Mouse (Mus musculus): ENCODE measurements around the gene Tnks2. TPM values are rescaled to one million over a fixed set of nuclear protein-coding genes. Genes with fewer than 3 reads are reported as not detected.
A peak's percentile ranks its signal among the peaks of the same experiment; 100 is the strongest.

Gene Tnks2
- 7.5 and 10.7 TPM in 2 replicates for polyA plus RNA-seq (2012; rRNA removed)

DNA sequence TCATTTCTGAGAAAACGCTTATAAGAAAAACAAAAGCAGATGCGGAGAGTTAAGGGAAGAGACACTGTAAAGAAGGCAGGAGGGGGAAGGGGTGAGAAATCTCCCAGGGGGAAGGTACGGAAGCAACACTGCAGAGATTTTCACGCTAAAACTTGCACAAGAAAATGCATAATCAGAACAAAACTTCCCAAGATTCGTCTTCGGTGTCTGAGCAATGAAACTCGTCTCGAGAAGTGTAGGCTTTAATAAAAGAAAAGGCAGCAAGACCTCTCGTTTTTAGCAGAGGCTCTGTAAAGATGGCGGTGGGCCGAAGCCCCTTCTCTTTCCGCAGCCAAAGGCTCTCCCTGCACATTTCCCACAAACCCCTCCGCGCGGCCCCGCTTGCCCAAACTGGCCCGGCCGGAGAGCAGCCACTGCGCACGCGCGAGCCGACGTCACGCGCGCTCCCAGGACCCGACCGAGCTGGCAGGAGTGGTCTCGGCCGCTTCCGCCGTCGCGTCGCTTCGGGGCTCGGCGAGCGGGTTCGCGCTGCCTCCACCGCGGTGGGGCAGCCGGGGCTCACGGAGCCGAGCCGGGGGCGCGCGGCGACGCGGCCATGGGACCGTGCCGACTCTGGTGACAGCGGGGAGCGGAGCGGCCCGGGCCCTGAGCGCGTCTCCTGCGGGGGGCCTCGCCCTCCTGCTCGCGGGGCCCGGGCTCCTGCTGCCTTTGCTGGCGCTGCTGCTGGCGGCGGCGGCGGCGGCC is at the start of gene Tnks2:
Tnks2 (plus strand) TSS at position 445 of the 744 bp plus-strand sequence.
- TF ChIP-seq POLR2A (IDR thresholded peaks at IDR 0.05; ENCODE audit: control insufficient read depth, low read depth, low read length) (peak; percentile 96), CTCF (IDR thresholded peaks at IDR 0.05; ENCODE audit: control insufficient read depth, insufficient read depth, insufficient replicate concordance, low read depth, low read length) (no peak)
- Histone ChIP-seq H3K27ac (ENCODE audit: control insufficient read depth, insufficient read depth, low read depth, low read length) (peak within 1 kb of the TSS; percentile 86), H3K36me3 (ENCODE audit: control insufficient read depth, insufficient read depth, low read length) (no peaks in the 10 kb centered on the region), H3K27me3 (ENCODE audit: control insufficient read depth, insufficient read depth, low read length) (no peaks in the 10 kb centered on the region), H3K4me3 (ENCODE audit: control insufficient read depth, low read depth, low read length) (peak within 1 kb of the TSS; percentile 97), H3K4me1 (ENCODE audit: control insufficient read depth, insufficient read depth, low read length) (peaks cover 8% of the 10 kb centered on the region)

DNA sequence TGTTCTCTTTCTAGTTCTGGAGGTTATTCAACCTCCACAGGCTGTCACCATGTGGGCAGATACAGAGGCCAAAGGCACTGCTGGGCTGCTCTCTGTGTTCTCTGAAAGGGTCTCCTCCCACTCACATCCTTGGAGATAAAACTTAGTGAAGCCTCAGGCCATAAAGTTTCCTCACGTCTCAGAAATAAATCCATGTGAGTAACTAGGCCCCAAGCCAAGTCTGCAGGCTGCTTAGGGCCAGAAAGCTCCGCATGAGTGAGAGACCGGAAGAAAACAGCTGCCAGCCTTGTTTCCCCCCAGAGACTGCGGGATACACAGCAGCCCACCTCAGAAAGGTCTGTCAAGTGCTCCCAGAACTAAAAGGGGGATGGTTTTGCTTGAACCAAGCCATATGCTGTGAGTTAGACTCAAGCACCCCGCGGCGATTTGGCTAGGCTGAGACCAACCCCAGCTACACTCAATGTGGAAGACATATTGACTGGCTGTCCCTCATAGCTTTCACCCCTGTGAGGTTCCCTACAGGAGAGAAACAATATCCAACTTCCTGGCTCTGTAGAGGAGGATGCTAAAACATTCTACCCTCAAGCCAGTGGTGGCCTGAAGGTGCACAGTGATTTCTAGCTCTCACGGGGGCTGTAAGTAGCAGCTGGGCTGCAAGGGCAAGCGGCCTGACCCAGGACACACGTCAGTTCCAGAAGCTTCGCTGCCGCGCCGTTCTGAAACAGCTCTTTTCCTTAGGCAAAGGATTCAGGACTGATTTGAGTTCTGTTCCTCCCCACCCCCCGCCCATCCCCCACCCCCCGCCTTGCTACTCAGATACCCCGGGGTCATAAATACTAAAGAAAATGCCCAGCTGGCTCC is 43.9 kb upstream of the Tnks2 start:
- Histone ChIP-seq H3K27me3 (ENCODE audit: control insufficient read depth, insufficient read depth, low read length) (no peaks in the 10 kb centered on the region), H3K36me3 (ENCODE audit: control insufficient read depth, insufficient read depth, low read length) (no peaks in the 10 kb centered on the region), H3K4me3 (ENCODE audit: control insufficient read depth, low read depth, low read length) (no peak overlapping the region; the same call in none of the 2 replicates), H3K27ac (ENCODE audit: control insufficient read depth, insufficient read depth, low read depth, low read length) (peak overlapping the region; percentile 79), H3K4me1 (ENCODE audit: control insufficient read depth, insufficient read depth, low read length) (peaks cover 6% of the 10 kb centered on the region)
- TF ChIP-seq POLR2A (IDR thresholded peaks at IDR 0.05; ENCODE audit: control insufficient read depth, low read depth, low read length) (no peak), CTCF (IDR thresholded peaks at IDR 0.05; ENCODE audit: control insufficient read depth, insufficient read depth, insufficient replicate concordance, low read depth, low read length) (no peak)

DNA sequence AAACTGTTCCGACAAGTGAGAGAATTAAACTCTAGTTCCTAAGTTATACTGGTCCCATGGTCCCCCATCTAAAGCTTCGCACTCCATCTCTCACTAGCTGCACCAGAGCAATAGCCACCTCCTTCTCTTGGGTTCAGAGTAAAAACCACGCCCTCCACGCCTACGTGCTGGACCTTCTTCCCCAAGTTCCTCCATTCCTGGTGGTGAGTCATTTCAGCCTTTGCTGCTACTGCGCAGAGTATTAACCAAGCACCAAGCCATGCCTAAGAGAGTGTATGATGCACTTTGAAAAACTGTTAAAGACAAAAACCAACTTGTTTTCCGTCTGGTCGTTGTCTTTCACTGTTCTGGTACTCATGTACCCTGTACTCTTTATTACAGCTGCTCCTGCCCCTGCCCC is 41.4 kb upstream of the Tnks2 start:
- Histone ChIP-seq H3K27ac (ENCODE audit: control insufficient read depth, insufficient read depth, low read depth, low read length) (no peak overlapping the region), H3K36me3 (ENCODE audit: control insufficient read depth, insufficient read depth, low read length) (no peaks in the 10 kb centered on the region), H3K4me3 (ENCODE audit: control insufficient read depth, low read depth, low read length) (no peak overlapping the region), H3K27me3 (ENCODE audit: control insufficient read depth, insufficient read depth, low read length) (no peaks in the 10 kb centered on the region), H3K4me1 (ENCODE audit: control insufficient read depth, insufficient read depth, low read length) (peaks cover 6% of the 10 kb centered on the region)
- TF ChIP-seq POLR2A (IDR thresholded peaks at IDR 0.05; ENCODE audit: control insufficient read depth, low read depth, low read length) (no peak), CTCF (IDR thresholded peaks at IDR 0.05; ENCODE audit: control insufficient read depth, insufficient read depth, insufficient replicate concordance, low read depth, low read length) (no peak)

DNA sequence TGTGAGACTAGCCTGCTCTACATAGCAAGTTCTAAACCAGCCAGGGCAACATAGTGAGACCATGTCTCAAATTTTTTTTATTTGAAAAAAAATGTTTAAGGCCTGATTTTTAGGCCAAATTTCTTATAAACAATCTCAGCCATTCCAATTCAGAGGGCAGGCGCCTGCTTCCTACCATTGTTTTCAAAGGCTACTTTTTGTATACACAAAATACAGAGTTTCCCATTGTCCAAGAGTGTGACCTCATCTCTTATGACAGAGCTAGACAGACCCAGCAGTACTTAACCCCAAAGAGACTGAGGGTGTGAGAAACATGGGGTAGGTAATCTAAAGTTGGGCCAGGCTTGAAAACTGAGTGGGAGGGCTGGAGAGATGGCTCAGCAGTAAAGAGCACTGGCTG is 40.6 kb upstream of the Tnks2 start:
- Histone ChIP-seq H3K36me3 (ENCODE audit: control insufficient read depth, insufficient read depth, low read length) (no peaks in the 10 kb centered on the region), H3K4me1 (ENCODE audit: control insufficient read depth, insufficient read depth, low read length) (peaks cover 6% of the 10 kb centered on the region), H3K4me3 (ENCODE audit: control insufficient read depth, low read depth, low read length) (no peak overlapping the region), H3K27ac (ENCODE audit: control insufficient read depth, insufficient read depth, low read depth, low read length) (no peak overlapping the region), H3K27me3 (ENCODE audit: control insufficient read depth, insufficient read depth, low read length) (no peaks in the 10 kb centered on the region)
- no peak for TF ChIP-seq POLR2A (IDR thresholded peaks at IDR 0.05; ENCODE audit: control insufficient read depth, low read depth, low read length)

DNA sequence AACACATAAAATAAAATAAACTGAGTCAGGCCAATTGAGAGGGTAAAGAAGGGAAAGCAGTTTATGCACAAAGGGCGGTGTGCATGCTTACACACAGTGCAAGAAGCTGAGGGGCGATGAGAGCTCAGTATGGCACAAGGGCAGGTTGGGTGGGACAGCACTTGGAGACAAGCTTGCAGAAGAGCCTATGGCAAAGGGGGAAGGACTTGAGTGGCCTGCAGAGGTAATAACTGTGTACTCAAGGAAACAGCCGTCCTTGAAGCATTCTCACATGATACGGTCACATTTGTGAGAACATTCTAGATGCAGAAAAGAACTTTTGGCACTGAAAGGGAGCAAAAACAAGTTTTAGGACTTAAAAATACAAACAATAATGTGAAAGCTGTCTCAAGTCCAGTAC is 40.0 kb upstream of the Tnks2 start:
- Histone ChIP-seq H3K27me3 (ENCODE audit: control insufficient read depth, insufficient read depth, low read length) (no peaks in the 10 kb centered on the region), H3K36me3 (ENCODE audit: control insufficient read depth, insufficient read depth, low read length) (no peaks in the 10 kb centered on the region), H3K4me3 (ENCODE audit: control insufficient read depth, low read depth, low read length) (no peak overlapping the region), H3K27ac (ENCODE audit: control insufficient read depth, insufficient read depth, low read depth, low read length) (no peak overlapping the region), H3K4me1 (ENCODE audit: control insufficient read depth, insufficient read depth, low read length) (peaks cover 6% of the 10 kb centered on the region)
- TF ChIP-seq POLR2A (IDR thresholded peaks at IDR 0.05; ENCODE audit: control insufficient read depth, low read depth, low read length), result no peak
- TF ChIP-seq CTCF (IDR thresholded peaks at IDR 0.05; ENCODE audit: control insufficient read depth, insufficient read depth, insufficient replicate concordance, low read depth, low read length), result no peak

DNA sequence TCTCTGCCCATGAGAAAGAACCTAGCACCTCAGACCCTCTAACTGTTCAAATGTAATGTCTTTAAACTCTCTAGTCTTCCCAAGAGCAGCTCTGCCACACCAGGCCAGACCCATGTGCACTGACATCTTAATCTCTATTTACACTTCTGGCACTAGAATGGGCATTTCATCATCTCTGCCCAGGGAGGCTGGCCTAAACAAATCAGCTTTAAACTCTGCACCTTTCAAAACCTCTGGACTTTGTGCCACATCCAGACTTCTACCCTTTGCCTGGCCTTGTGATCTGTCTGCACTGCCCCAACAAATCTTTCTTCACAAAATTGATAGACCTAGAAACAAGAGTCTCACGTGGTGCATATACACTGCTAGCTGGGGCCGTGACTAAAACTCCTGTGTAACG is 38.8 kb upstream of the Tnks2 start:
- H3K27ac ChIP-seq (ENCODE audit: control insufficient read depth, insufficient read depth, low read depth, low read length), result no peak overlapping the region
- no peak overlapping the region for H3K4me3 ChIP-seq (ENCODE audit: control insufficient read depth, low read depth, low read length)
- TF ChIP-seq CTCF (IDR thresholded peaks at IDR 0.05; ENCODE audit: control insufficient read depth, insufficient read depth, insufficient replicate concordance, low read depth, low read length) (no peak), POLR2A (IDR thresholded peaks at IDR 0.05; ENCODE audit: control insufficient read depth, low read depth, low read length) (no peak)
- peaks cover 1% of the 10 kb centered on the region for H3K4me1 ChIP-seq (ENCODE audit: control insufficient read depth, insufficient read depth, low read length)
- no peaks in the 10 kb centered on the region for H3K36me3 ChIP-seq (ENCODE audit: control insufficient read depth, insufficient read depth, low read length)
- no peaks in the 10 kb centered on the region for H3K27me3 ChIP-seq (ENCODE audit: control insufficient read depth, insufficient read depth, low read length)

DNA sequence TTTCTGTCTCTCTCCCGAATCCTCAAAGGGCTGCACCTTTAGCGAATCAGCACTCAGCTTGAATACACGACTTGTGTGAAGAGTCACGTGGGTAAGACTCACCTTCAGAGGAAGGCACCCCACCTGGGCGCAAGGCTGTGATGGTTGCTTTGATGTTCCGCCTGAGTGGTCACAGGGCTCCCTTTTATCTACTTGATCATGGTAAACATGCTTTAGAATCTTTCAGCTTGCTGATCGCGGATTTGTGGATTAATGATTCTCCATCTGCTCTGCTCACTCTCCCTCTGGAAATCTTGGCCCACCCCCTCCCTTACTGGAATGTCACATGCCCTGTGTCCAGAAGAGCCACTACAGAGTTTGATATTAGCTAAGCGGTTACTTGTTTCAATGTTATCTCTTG is 37.1 kb upstream of the Tnks2 start:
- no peaks in the 10 kb centered on the region; the same call in none of the 2 replicates for H3K4me1 ChIP-seq (ENCODE audit: control insufficient read depth, insufficient read depth, low read length)
- no peaks in the 10 kb centered on the region for H3K27me3 ChIP-seq (ENCODE audit: control insufficient read depth, insufficient read depth, low read length)
- H3K27ac ChIP-seq (ENCODE audit: control insufficient read depth, insufficient read depth, low read depth, low read length), result no peak overlapping the region
- no peak for TF ChIP-seq CTCF (IDR thresholded peaks at IDR 0.05; ENCODE audit: control insufficient read depth, insufficient read depth, insufficient replicate concordance, low read depth, low read length)
- TF ChIP-seq POLR2A (IDR thresholded peaks at IDR 0.05; ENCODE audit: control insufficient read depth, low read depth, low read length), result no peak
- no peak overlapping the region for H3K4me3 ChIP-seq (ENCODE audit: control insufficient read depth, low read depth, low read length)
- H3K36me3 ChIP-seq (ENCODE audit: control insufficient read depth, insufficient read depth, low read length), result no peaks in the 10 kb centered on the region

Measured in testis, adult 2 months (tissue).